ENCODE assay signal across 9 mouse cellular contexts in the genomic region with DNA sequence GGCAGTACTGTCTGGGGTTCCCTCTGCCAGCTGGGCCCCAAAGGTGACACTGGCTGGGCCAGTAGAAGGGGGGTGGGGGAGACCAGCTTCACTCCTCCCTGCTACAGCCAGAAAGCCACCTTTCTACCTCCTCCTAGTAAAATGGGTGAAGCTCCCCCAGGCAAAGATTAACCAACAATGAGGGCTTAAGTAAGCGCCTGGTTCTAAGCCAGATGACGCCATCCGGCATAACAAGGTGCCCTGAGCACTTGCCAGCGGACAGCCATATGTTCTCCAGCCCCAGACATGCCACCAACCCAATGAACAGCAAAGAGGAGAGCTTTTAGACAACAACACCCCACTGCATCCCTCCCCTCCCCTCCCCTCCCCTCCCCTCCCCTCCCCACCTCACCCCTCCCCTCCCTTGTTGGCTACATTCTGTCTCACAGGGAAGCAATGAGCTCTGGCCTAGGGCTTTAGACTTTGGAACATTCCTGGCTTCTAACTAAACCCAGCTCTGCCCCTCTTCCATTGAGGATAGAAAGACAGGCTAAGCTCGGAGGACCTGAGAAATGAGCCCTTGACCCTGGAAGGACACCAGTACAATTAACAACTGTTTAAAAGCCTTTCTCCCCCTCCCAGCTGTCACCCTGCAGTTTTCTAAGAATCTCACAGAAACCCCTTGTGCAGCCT. TPM values are rescaled to one million over a fixed set of nuclear protein-coding genes. Genes with fewer than 3 reads are reported as not detected.
DNase-seq lines count a peak whose midpoint lies in the region; ATAC-seq lines count a peak whose summit lies in the region.
"Had no signal": no experiment of that assay in that cellular context is flagged by ENCODE, and none has a peak within 500 bp of the region (broad histone marks: within the 10 kb centered on the region; RNA-seq: fewer than 3 reads in every experiment).

No protein-coding gene starts in this region.

- intact Hi-C loops in heart, postnatal 10 days (cut with DNase I), result no loop called here

- H3K9me3 ChIP-seq in hindbrain, embryonic 15.5 days, result no peaks in the 10 kb centered on the region
- H3K9me3 ChIP-seq in limb, embryonic 15.5 days, result no peaks in the 10 kb centered on the region
- H3K9me3 ChIP-seq: neural tube, embryonic 12.5 days had no signal

- no peaks in the 10 kb centered on the region for H3K36me3 ChIP-seq in hindbrain, embryonic 15.5 days
- H3K36me3 ChIP-seq in limb, embryonic 15.5 days, result no peaks in the 10 kb centered on the region
- H3K36me3 ChIP-seq: neural tube, embryonic 12.5 days had no signal

- H3K4me1 ChIP-seq in hindbrain, embryonic 15.5 days (replicated peaks), result peaks cover 48% of the 10 kb centered on the region
- H3K4me1 ChIP-seq in limb, embryonic 15.5 days, result peaks cover 44% of the 10 kb centered on the region

- no peaks in the 10 kb centered on the region for H3K27me3 ChIP-seq in hindbrain, embryonic 15.5 days
- H3K27me3 ChIP-seq in limb, embryonic 15.5 days, result no peaks in the 10 kb centered on the region
- H3K27me3 ChIP-seq: neural tube, embryonic 12.5 days had no signal

- no peak overlapping the region for H3K4me3 ChIP-seq in hindbrain, embryonic 15.5 days
- H3K4me3 ChIP-seq in limb, embryonic 15.5 days, result no peak overlapping the region
- H3K4me3 ChIP-seq: neural tube, embryonic 12.5 days had no signal

- H3K4me2 ChIP-seq in hindbrain, embryonic 15.5 days, result no peak overlapping the region
- H3K4me2 ChIP-seq in limb, embryonic 15.5 days, result no peak overlapping the region
- H3K4me2 ChIP-seq: neural tube, embryonic 12.5 days had no signal

- peak; percentile 23 for DNase-seq in ZHBTc4 (ENCODE audit: low read depth, low spot score)
- DNase-seq in cerebellum, postnatal 10 days, result peak; percentile 83 to 86
- no peak for DNase-seq in heart, postnatal 4 days
- no peak for DNase-seq in heart, postnatal 10 days
- DNase-seq in ovary, postnatal 36 days (ENCODE audit: low spot score), result no peak
- DNase-seq in gastrocnemius, adult 8-10 months (ENCODE audit: low spot score in 2 of 2), result no peak

- ATAC-seq in hindbrain, embryonic 15.5 days (ENCODE audit: low FRiP score, low read depth), result no peak
- no peak for ATAC-seq in limb, embryonic 15.5 days (ENCODE audit: insufficient number of reproducible peaks, low FRiP score, low TSS enrichment, low read depth)

- WGBS in hindbrain, embryonic 15.5 days, result 31% methylated on average over 5 of the region's 5 CpGs
- WGBS in limb, embryonic 15.5 days, result 37% methylated on average over 5 of the region's 5 CpGs

- H3K27ac ChIP-seq in hindbrain, embryonic 15.5 days (replicated peaks), result peak overlapping the region; percentile 36
- H3K27ac ChIP-seq in limb, embryonic 15.5 days, result peak overlapping the region; percentile 63; the same call in 1 of the 2 replicates
- H3K27ac ChIP-seq: neural tube, embryonic 12.5 days had no signal

- H3K9ac ChIP-seq in hindbrain, embryonic 15.5 days, result no peak overlapping the region
- H3K9ac ChIP-seq in limb, embryonic 15.5 days, result no peak overlapping the region
- H3K9ac ChIP-seq: neural tube, embryonic 12.5 days had no signal

RNA-seq across cellular contexts. Expression of gene Celsr1, which starts 42.0 kb away (rescaled TPM):
- 1.4 and 1.6 TPM in 2 replicates for polyA plus RNA-seq in hindbrain, embryonic 15.5 days (2015; fragmentation: Nextera tagmentation; extraction: Ambion mirVana)
- polyA plus RNA-seq in limb, embryonic 15.5 days (2015; fragmentation: Nextera tagmentation; extraction: Ambion mirVana), result 2.7 and 3.6 TPM in 2 replicates
- 10 to 100 TPM; 20.0 to 21.3 TPM for total RNA-seq in heart, postnatal 4 days (2021)
- total RNA-seq in heart, postnatal 10 days (2021), result 10 to 100 TPM; 15.1 to 17.1 TPM
- total RNA-seq in gastrocnemius, adult 8-10 months (2022), result under 1 TPM; 0.02 to 0.36 (median 0.10) TPM

Comparison
In these comparisons a context has a peak if more than half of its experiments do, and no peak if none do; other contexts are left out.
1. DNase-seq: peak in ZHBTc4 (single experiment) and cerebellum, postnatal 10 days (2 of 2); none in heart, postnatal 4 days (single experiment), heart, postnatal 10 days (0 of 2), ovary, postnatal 36 days (single experiment) and gastrocnemius, adult 8-10 months (0 of 2).
2. RNA of gene Celsr1, which starts 42.0 kb away (total RNA-seq): 20.0 to 21.3 TPM in heart, postnatal 4 days and 15.1 to 17.1 TPM in heart, postnatal 10 days; 0.02 to 0.36 TPM in gastrocnemius, adult 8-10 months; every median in the first group is over 10 times any median in the second.